Mouse (Mus musculus) embryonic facial prominence, embryonic 11.5 days (tissue): ENCODE data around the gene Pde1b. TPM values are rescaled to one million over a fixed set of nuclear protein-coding genes. Genes with fewer than 3 reads are reported as not detected.

Experiments
- ATAC-seq: fragments of 200-750 bp; cut with Nextera tagmentation; replicated peaks from 2 replicates; pipeline ENCODE4 v1.8.0; 2017; ENCODE audit warnings: low read depth; ENCODE audit not compliant: insufficient number of reproducible peaks, low FRiP score, low TSS enrichment
- DNase-seq: peaks from one replicate; pipeline ENCODE4 v3.0.0-alpha.2; 2015; ENCODE audit warnings: low spot score
- H3K27ac ChIP-seq: fragments of 300-500 bp; sonication (generic); replicated peaks from 2 replicates; pipeline ENCODE4 v1.5.1; 2014; ENCODE audit warnings: mild to moderate bottlenecking, low read depth, low read length, control low read depth
- H3K27me3 ChIP-seq: fragments of 300-500 bp; sonication (generic); 2 replicates; pipeline ENCODE4 v1.6.1; 2014; ENCODE audit warnings: mild to moderate bottlenecking, low read length, moderate library complexity, mixed read lengths; ENCODE audit not compliant: control insufficient read depth, insufficient read depth
- H3K36me3 ChIP-seq: fragments of 300-500 bp; sonication (generic); replicated peaks from 2 replicates; pipeline ENCODE4 v1.6.1; 2014; ENCODE audit warnings: low read depth, mild to moderate bottlenecking, low read length, moderate library complexity, mixed read lengths; ENCODE audit not compliant: control insufficient read depth, insufficient read depth
- H3K4me1 ChIP-seq: fragments of 300-500 bp; sonication (generic); 2 replicates; pipeline ENCODE4 v1.6.1; 2014; ENCODE audit warnings: low read length, mixed read lengths; ENCODE audit not compliant: control insufficient read depth, insufficient read depth
- H3K4me2 ChIP-seq: fragments of 300-500 bp; sonication (generic); 2 replicates; pipeline ENCODE4 v1.6.1; 2014; ENCODE audit warnings: low read depth, mild to moderate bottlenecking, control low read depth, low read length, moderate library complexity
- H3K4me3 ChIP-seq: fragments of 300-500 bp; sonication (generic); 2 replicates; pipeline ENCODE4 v1.5.1; 2014; ENCODE audit warnings: low read depth, low read length, control low read depth
- H3K9ac ChIP-seq: fragments of 300-500 bp; sonication (generic); replicated peaks from 2 replicates; pipeline ENCODE4 v1.6.1; 2014; ENCODE audit warnings: mild to moderate bottlenecking, control low read depth, low read length
- H3K9me3 ChIP-seq: fragments of 300-500 bp; sonication (generic); replicated peaks from 2 replicates; pipeline ENCODE4 v1.6.1; 2016; ENCODE audit warnings: mild to moderate bottlenecking, low read length, inconsistent platforms, mixed read lengths; ENCODE audit not compliant: control insufficient read depth
- WGBS: fragments of 180-500 bp; shearing (Covaris S2); extraction: QIAGEN DNeasy Blood & Tissue Kit; methylation state at CpG from one replicate; pipeline ENCODE4 v1.1.7; 2014; 5-methylcytosine and 5-hydroxymethylcytosine counted together
- polyA plus RNA-seq: library from polyadenylated mRNA; unstranded; fragments of >200 nt; fragmentation: Nextera tagmentation; extraction: Ambion mirVana; gene quantifications from 2 replicates; pipeline ENCODE4 v1.2.1, GENCODE M21; 2014

The Pde1b gene
- polyA plus RNA-seq, 1 experiment from 2014 or later = 8.4 TPM

DNA sequence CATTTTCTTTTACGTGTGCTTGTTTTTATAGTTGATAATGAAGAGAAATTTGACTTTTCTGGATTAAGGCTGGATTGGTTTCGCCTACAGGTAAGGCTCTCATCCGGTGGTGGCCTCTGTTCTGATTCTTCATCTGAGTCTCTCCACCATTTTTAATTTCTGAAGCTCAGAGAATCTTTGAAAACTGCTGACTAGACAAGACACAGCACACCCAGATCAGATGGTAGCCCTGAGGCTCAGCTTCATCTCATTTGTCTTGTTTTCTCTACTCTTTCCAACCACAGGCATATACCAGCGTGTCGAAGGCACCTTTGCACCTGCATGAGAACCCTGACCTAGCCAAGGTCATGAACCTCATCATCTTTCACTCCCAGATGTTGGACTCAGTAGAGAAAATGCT, 29.1 kb upstream of the Pde1b start:
- ATAC-seq (no peak), DNase-seq (no peak)
- Histone ChIP-seq H3K9me3 (no peaks in the 10 kb centered on the region), H3K27me3 (no peaks in the 10 kb centered on the region), H3K4me1 (no peaks in the 10 kb centered on the region), H3K4me3 (no peak overlapping the region), H3K27ac (no peak overlapping the region), H3K9ac (no peak overlapping the region), H3K4me2 (no peak overlapping the region), H3K36me3 (no peaks in the 10 kb centered on the region)
- WGBS = 74% methylated on average over 5 of the region's 5 CpGs

- Histone ChIP-seq H3K27me3 (no peaks in the 10 kb centered on the region), H3K4me1 (no peaks in the 10 kb centered on the region), H3K9me3 (no peaks in the 10 kb centered on the region), H3K36me3 (no peaks in the 10 kb centered on the region), H3K4me2 (no peak overlapping the region), H3K4me3 (no peak overlapping the region), H3K9ac (no peak overlapping the region), H3K27ac (no peak overlapping the region)
- WGBS = 77% methylated on average over 1 of the region's 1 CpGs
- ATAC-seq (no peak), DNase-seq (no peak)
Observed at GRCm38 (mm10) chr15:103479080-103479606, 23.7 kb upstream of the Pde1b start.

GRCm38 (mm10) chr15:103480129-103480528, 22.7 kb upstream of the Pde1b start:
- Histone ChIP-seq H3K9ac (no peak overlapping the region), H3K4me3 (no peak overlapping the region), H3K27me3 (no peaks in the 10 kb centered on the region), H3K4me1 (no peaks in the 10 kb centered on the region), H3K9me3 (no peaks in the 10 kb centered on the region), H3K27ac (no peak overlapping the region), H3K4me2 (no peak overlapping the region), H3K36me3 (no peaks in the 10 kb centered on the region)
- ATAC-seq = no peak
- DNase-seq = no peak
- 84% methylated on average over 2 of the region's 2 CpGs for WGBS

GRCm38 (mm10) chr15:103482488-103482887, 20.3 kb upstream of the Pde1b start:
- Histone ChIP-seq H3K27me3 (no peaks in the 10 kb centered on the region), H3K4me2 (no peak overlapping the region), H3K9me3 (no peaks in the 10 kb centered on the region), H3K36me3 (no peaks in the 10 kb centered on the region), H3K27ac (no peak overlapping the region), H3K4me1 (no peaks in the 10 kb centered on the region), H3K9ac (no peak overlapping the region), H3K4me3 (no peak overlapping the region)
- ATAC-seq (no peak), DNase-seq (peak; percentile 77)
- WGBS = 6% methylated on average over 1 of the region's 1 CpGs

GRCm38 (mm10) chr15:103484490-103484889, 18.3 kb upstream of the Pde1b start:
- ATAC-seq (no peak), DNase-seq (no peak)
- H3K4me2 ChIP-seq = no peak overlapping the region
- no peaks in the 10 kb centered on the region for H3K36me3 ChIP-seq
- H3K4me1 ChIP-seq = no peaks in the 10 kb centered on the region
- H3K9ac ChIP-seq = no peak overlapping the region
- H3K27ac ChIP-seq = no peak overlapping the region
- no peaks in the 10 kb centered on the region for H3K9me3 ChIP-seq
- WGBS = 47% methylated on average over 2 of the region's 2 CpGs
- no peak overlapping the region for H3K4me3 ChIP-seq
- H3K27me3 ChIP-seq = no peaks in the 10 kb centered on the region

- Histone ChIP-seq H3K4me1 (no peaks in the 10 kb centered on the region), H3K4me3 (no peak overlapping the region), H3K36me3 (no peaks in the 10 kb centered on the region), H3K4me2 (no peak overlapping the region), H3K27me3 (no peaks in the 10 kb centered on the region), H3K9me3 (no peaks in the 10 kb centered on the region), H3K27ac (no peak overlapping the region), H3K9ac (no peak overlapping the region)
- 63% methylated on average over 3 of the region's 3 CpGs for WGBS
- ATAC-seq = no peak
- DNase-seq = no peak
Observed at GRCm38 (mm10) chr15:103485106-103485505, 17.7 kb upstream of the Pde1b start.

GRCm38 (mm10) chr15:103486658-103487057, 16.2 kb upstream of the Pde1b start:
- no peak overlapping the region for H3K9ac ChIP-seq

GRCm38 (mm10) chr15:103488336-103488735, 14.5 kb upstream of the Pde1b start:
- Histone ChIP-seq H3K4me1 (no peaks in the 10 kb centered on the region), H3K27me3 (no peaks in the 10 kb centered on the region), H3K4me2 (no peak overlapping the region), H3K36me3 (no peaks in the 10 kb centered on the region), H3K27ac (no peak overlapping the region), H3K4me3 (no peak overlapping the region), H3K9me3 (no peaks in the 10 kb centered on the region), H3K9ac (no peak overlapping the region)
- DNase-seq (no peak), ATAC-seq (no peak)
- WGBS = 78% methylated on average over 4 of the region's 4 CpGs

More at GRCm38 (mm10) chr15:103486658-103487057, 16.2 kb upstream of the Pde1b start:
- Histone ChIP-seq H3K4me3 (no peak overlapping the region), H3K9me3 (no peaks in the 10 kb centered on the region), H3K4me2 (no peak overlapping the region), H3K27me3 (no peaks in the 10 kb centered on the region), H3K36me3 (no peaks in the 10 kb centered on the region), H3K4me1 (no peaks in the 10 kb centered on the region), H3K27ac (no peak overlapping the region)
- DNase-seq = no peak
- WGBS = 76% methylated on average over 1 of the region's 1 CpGs
- no peak for ATAC-seq
